Mouse (Mus musculus): ENCODE results near the gene Rps6ka5.

DNA sequence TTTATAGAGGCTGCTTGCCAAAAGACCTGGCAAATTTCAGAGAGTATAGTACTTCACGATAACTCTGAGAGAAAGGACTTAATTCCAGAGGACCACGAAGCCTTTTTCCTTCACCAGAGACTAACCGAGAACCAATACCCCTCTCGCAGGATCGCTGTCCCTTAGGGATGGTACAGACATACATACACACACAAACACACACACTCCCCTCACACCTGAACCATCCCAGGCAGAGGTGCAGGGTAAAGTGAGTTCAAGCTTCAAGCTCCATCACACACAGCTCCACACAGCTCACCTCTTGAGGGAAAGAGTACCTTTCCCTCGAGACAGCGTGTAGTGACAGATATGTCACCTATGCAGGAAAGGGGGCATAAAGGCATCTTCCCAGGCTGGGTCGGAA is 2.6 kb downstream of the Rps6ka5 start:
- TF ChIP-seq POLR2A (IDR thresholded peaks at IDR 0.05; ENCODE audit: borderline replicate concordance, extremely low read depth, low read depth, low read length), result no peak
- TF ChIP-seq CTCF (IDR thresholded peaks at IDR 0.05; ENCODE audit: insufficient read depth, low read length), result no peak
